ENCODE assay signal across 22 mouse cellular contexts in the genomic region with DNA sequence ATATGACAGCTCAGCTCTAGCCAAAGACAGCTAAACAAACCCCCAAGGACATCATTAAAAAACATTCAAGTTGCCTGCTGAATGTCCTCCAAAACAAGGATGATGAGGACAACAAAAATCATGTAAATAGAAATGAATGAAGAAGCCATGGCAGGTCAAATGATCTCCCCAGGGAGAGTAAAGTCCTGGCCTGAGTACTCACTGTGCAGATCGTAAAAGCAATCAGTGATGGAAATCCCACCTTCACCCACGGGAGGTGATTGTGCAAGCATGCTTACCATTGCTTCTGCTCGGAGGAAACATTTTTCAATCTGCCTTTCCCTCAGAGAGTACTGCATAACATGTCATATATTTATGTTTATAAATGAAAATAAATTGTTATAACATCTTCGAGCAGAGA.
DNase-seq lines count a peak whose midpoint lies in the region; ATAC-seq lines count a peak whose summit lies in the region.
"Had no signal": no experiment of that assay in that cellular context is flagged by ENCODE, and none has a peak within 500 bp of the region (broad histone marks: within the 10 kb centered on the region; RNA-seq: fewer than 3 reads in every experiment).

No protein-coding gene starts in this region.

- no peak overlapping the region for H3K9ac ChIP-seq in midbrain, embryonic 15.5 days
- no peak overlapping the region for H3K9ac ChIP-seq in midbrain, embryonic 16.5 days (ENCODE audit: low read depth, low read length)
- H3K9ac ChIP-seq in forebrain, embryonic 11.5 days (ENCODE audit: low read length): no peak overlapping the region
- H3K9ac ChIP-seq: embryonic facial prominence, embryonic 12.5 days; forebrain, postnatal 0 days; hindbrain, embryonic 13.5 days had no signal

- H3K4me3 ChIP-seq in heart, embryonic 10.5 days: no peak overlapping the region
- no peak overlapping the region for H3K4me3 ChIP-seq in midbrain, embryonic 15.5 days
- no peak overlapping the region for H3K4me3 ChIP-seq in midbrain, embryonic 16.5 days (ENCODE audit: low read depth, low read length)
- no peak overlapping the region for H3K4me3 ChIP-seq in forebrain, embryonic 11.5 days (ENCODE audit: low read depth, low read length)
- H3K4me3 ChIP-seq: embryonic facial prominence, embryonic 12.5 days; hindbrain, embryonic 13.5 days had no signal

- H3K9me3 ChIP-seq in heart, embryonic 10.5 days: no peaks in the 10 kb centered on the region
- no peaks in the 10 kb centered on the region for H3K9me3 ChIP-seq in midbrain, embryonic 15.5 days
- no peaks in the 10 kb centered on the region for H3K9me3 ChIP-seq in midbrain, embryonic 16.5 days (replicated peaks; ENCODE audit: control insufficient read depth, low read length, poor library complexity, severe bottlenecking)
- no peaks in the 10 kb centered on the region for H3K9me3 ChIP-seq in forebrain, embryonic 11.5 days (ENCODE audit: control insufficient read depth, low read length)
- H3K9me3 ChIP-seq: embryonic facial prominence, embryonic 12.5 days; G1E; hindbrain, embryonic 13.5 days had no signal

- WGBS in heart, embryonic 10.5 days: 81% methylated on average over 4 of the region's 4 CpGs
- 63% methylated on average over 4 of the region's 4 CpGs for WGBS in midbrain, embryonic 15.5 days
- WGBS in midbrain, embryonic 16.5 days: 67% methylated on average over 4 of the region's 4 CpGs
- 89% methylated on average over 4 of the region's 4 CpGs for WGBS in forebrain, embryonic 11.5 days

- H3K36me3 ChIP-seq in heart, embryonic 10.5 days: no peaks in the 10 kb centered on the region
- no peaks in the 10 kb centered on the region for H3K36me3 ChIP-seq in midbrain, embryonic 15.5 days (replicated peaks)
- H3K36me3 ChIP-seq in midbrain, embryonic 16.5 days (ENCODE audit: control insufficient read depth, insufficient read depth, low read length): no peaks in the 10 kb centered on the region
- no peaks in the 10 kb centered on the region for H3K36me3 ChIP-seq in forebrain, embryonic 11.5 days (ENCODE audit: control insufficient read depth, insufficient read depth, low read length)
- H3K36me3 ChIP-seq: embryonic facial prominence, embryonic 12.5 days; G1E; hindbrain, embryonic 13.5 days had no signal

- no peak overlapping the region for H3K4me2 ChIP-seq in midbrain, embryonic 15.5 days
- no peak overlapping the region for H3K4me2 ChIP-seq in midbrain, embryonic 16.5 days (ENCODE audit: low read length)
- H3K4me2 ChIP-seq in forebrain, embryonic 11.5 days (ENCODE audit: low read depth, low read length, severe bottlenecking): no peak overlapping the region
- H3K4me2 ChIP-seq: embryonic facial prominence, embryonic 12.5 days; hindbrain, embryonic 13.5 days had no signal

- ATAC-seq in midbrain, embryonic 15.5 days (replicated peaks): peak; percentile 71
- no peak for ATAC-seq in midbrain, embryonic 16.5 days
- ATAC-seq in forebrain, embryonic 11.5 days (replicated peaks; ENCODE audit: low FRiP score): no peak
- ATAC-seq: CD4-positive, CD25-positive, alpha-beta regulatory T cell, adult 4 months; forebrain, postnatal 0 days had no signal

- DNase-seq in adrenal gland, postnatal 10 days: peak; percentile 27
- no peak for DNase-seq in adrenal gland, adult 18-20 months (ENCODE audit: low spot score in 2 of 2)
- DNase-seq in heart, adult 9 months (ENCODE audit: low spot score in 2 of 2): peak; percentile 3 to 7
- no peak for DNase-seq in heart, embryonic 10.5 days (ENCODE audit: low spot score)
- DNase-seq in retina, postnatal 1 day: peak; percentile 6
- DNase-seq in forebrain, embryonic 11.5 days (ENCODE audit: low spot score): no peak
- DNase-seq: cerebellum, adult 8-10 months; forebrain, postnatal 0 days; kidney, adult 11 months; kidney, postnatal 10 days; layer of hippocampus, adult 9-11 months; lung, adult 18-20 months; lung, postnatal 36 days; right cerebral cortex, postnatal 14 days; thymus, postnatal 14 days had no signal

- H3K27ac ChIP-seq in heart, embryonic 10.5 days: no peak overlapping the region
- no peak overlapping the region for H3K27ac ChIP-seq in midbrain, embryonic 15.5 days
- H3K27ac ChIP-seq in midbrain, embryonic 16.5 days (ENCODE audit: low read length): no peak overlapping the region
- H3K27ac ChIP-seq in forebrain, embryonic 11.5 days (ENCODE audit: low read depth, low read length): no peak overlapping the region
- H3K27ac ChIP-seq: embryonic facial prominence, embryonic 12.5 days; hindbrain, embryonic 13.5 days; stomach, postnatal 0 days had no signal

- H3K4me1 ChIP-seq in heart, embryonic 10.5 days: no peaks in the 10 kb centered on the region
- H3K4me1 ChIP-seq in midbrain, embryonic 15.5 days: no peaks in the 10 kb centered on the region
- H3K4me1 ChIP-seq in midbrain, embryonic 16.5 days (ENCODE audit: control insufficient read depth, insufficient read depth, low read length): no peaks in the 10 kb centered on the region
- no peaks in the 10 kb centered on the region for H3K4me1 ChIP-seq in forebrain, embryonic 11.5 days (replicated peaks; ENCODE audit: control insufficient read depth, insufficient read depth, low read length)
- H3K4me1 ChIP-seq: embryonic facial prominence, embryonic 12.5 days; hindbrain, embryonic 13.5 days had no signal

- H3K27me3 ChIP-seq in heart, embryonic 10.5 days (ENCODE audit: insufficient read depth, poor library complexity, severe bottlenecking): no peaks in the 10 kb centered on the region
- no peaks in the 10 kb centered on the region for H3K27me3 ChIP-seq in midbrain, embryonic 15.5 days (replicated peaks)
- no peaks in the 10 kb centered on the region for H3K27me3 ChIP-seq in midbrain, embryonic 16.5 days (ENCODE audit: control insufficient read depth, insufficient read depth, low read depth, low read length)
- no peaks in the 10 kb centered on the region for H3K27me3 ChIP-seq in forebrain, embryonic 11.5 days (ENCODE audit: control insufficient read depth, insufficient read depth, low read length)
- H3K27me3 ChIP-seq: embryonic facial prominence, embryonic 12.5 days; hindbrain, embryonic 13.5 days had no signal

Comparison
In these comparisons a context has a peak if more than half of its experiments do, and no peak if none do; other contexts are left out.
1. DNase-seq: peak in adrenal gland, postnatal 10 days (single experiment), heart, adult 9 months (2 of 2) and retina, postnatal 1 day (single experiment); none in adrenal gland, adult 18-20 months (0 of 2), heart, embryonic 10.5 days (single experiment) and forebrain, embryonic 11.5 days (single experiment).